Mouse (Mus musculus): ENCODE data around the gene Apela.

DNA sequence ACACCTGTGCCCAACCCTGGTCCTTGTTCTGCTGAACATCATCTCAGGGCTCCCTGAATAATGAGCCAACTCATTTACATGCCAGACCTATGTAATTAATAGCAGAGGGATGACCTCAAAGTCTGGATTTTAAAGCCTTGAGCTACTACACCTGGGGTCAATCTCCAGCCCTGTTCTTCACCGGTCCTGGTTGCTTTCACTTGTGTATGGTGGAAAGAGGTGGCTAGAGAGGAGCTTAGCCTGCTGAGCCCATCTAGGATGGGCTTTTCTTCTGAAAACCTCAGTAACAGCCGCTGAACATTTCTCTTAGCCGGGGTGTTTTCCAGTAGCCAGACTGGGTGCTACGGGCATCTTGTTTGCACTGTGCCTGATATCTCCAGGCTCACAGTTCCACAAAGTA lies 49.4 kb downstream of the Apela start, which contains the start of gene Trim75:
- TF ChIP-seq GATA1 (IDR thresholded peaks at IDR 0.05; ENCODE audit: low read length) (no peak), TAL1 (IDR thresholded peaks at IDR 0.05; ENCODE audit: low read length) (no peak)

Measured in erythroblast, embryonic 14.5 days (primary cell).